Mouse (Mus musculus) forebrain, postnatal 0 days (tissue): ENCODE data around the gene Atp12a. TPM values are rescaled to one million over a fixed set of nuclear protein-coding genes. Genes with fewer than 3 reads are reported as not detected.

Experiments
- ATAC-seq: fragments of 200-750 bp; cut with Nextera tagmentation; 2 replicates; pipeline ENCODE4 v1.8.0; 2017; ENCODE audit warnings: mild to moderate bottlenecking, moderate library complexity
- DNase-seq: peaks from one replicate; pipeline ENCODE4 v3.0.0-alpha.2; 2015
- H3K27ac ChIP-seq: fragments of 300-500 bp; sonication (generic); 2 replicates; pipeline ENCODE4 v1.5.1; 2014; ENCODE audit warnings: low read depth, mild to moderate bottlenecking, antibody characterized with exemption, low read length, moderate library complexity, mixed read lengths
- H3K27me3 ChIP-seq: fragments of 300-500 bp; sonication (generic); 2 replicates; pipeline ENCODE4 v1.6.1; 2014; ENCODE audit warnings: mild to moderate bottlenecking, low read length, mixed read lengths; ENCODE audit not compliant: insufficient read depth
- H3K36me3 ChIP-seq: fragments of 300-500 bp; sonication (generic); 2 replicates; pipeline ENCODE4 v1.6.1; 2014; ENCODE audit warnings: mild to moderate bottlenecking, moderate library complexity; ENCODE audit not compliant: insufficient read depth
- H3K4me1 ChIP-seq: fragments of 300-500 bp; sonication (generic); 2 replicates; pipeline ENCODE4 v1.6.1; 2014; ENCODE audit warnings: antibody characterized with exemption; ENCODE audit not compliant: insufficient read depth
- H3K4me2 ChIP-seq: fragments of 300-500 bp; sonication (generic); 2 replicates; pipeline ENCODE4 v1.6.1; 2014; ENCODE audit warnings: low read depth, mild to moderate bottlenecking, moderate library complexity
- H3K4me3 ChIP-seq: fragments of 300-500 bp; sonication (generic); 2 replicates; pipeline ENCODE4 v1.5.1; 2014; ENCODE audit warnings: low read depth, low read length, mixed read lengths
- H3K9ac ChIP-seq: fragments of 300-500 bp; sonication (generic); 2 replicates; pipeline ENCODE4 v1.6.1; 2014; ENCODE audit warnings: mild to moderate bottlenecking
- H3K9me3 ChIP-seq: fragments of 300-500 bp; sonication (generic); 2 replicates; pipeline ENCODE4 v1.6.1; 2016; ENCODE audit warnings: low read length
- CTCF ChIP-seq: sonication (generic); IDR thresholded peaks from 2 replicates; pipeline ENCODE4 v1.5.1; 2016; ENCODE audit warnings: antibody characterized with exemption, control low read depth, low read depth
- WGBS: fragments of 180-500 bp; shearing (Covaris S2); extraction: QIAGEN DNeasy Blood & Tissue Kit; methylation state at CpG from one replicate; pipeline ENCODE4 v1.1.7; 2014; 5-methylcytosine and 5-hydroxymethylcytosine counted together
- polyA plus RNA-seq: library from polyadenylated mRNA; unstranded; fragments of >200 nt; fragmentation: Nextera tagmentation; extraction: Ambion mirVana; gene quantifications from 2 replicates; pipeline ENCODE4 v1.2.1, GENCODE M21; 2015
- total RNA-seq: library from RNA; depleted of rRNA; stranded (reverse); fragments of >200 nt; gene quantifications from 2 replicates; pipeline ENCODE4 v1.2.3, GENCODE M21; 2014; rRNA removed

Atp12a gene
- total and polyA plus RNA-seq, 2 experiments from 2014 or later = 0.38 to 0.86 TPM

GRCm38 (mm10) chr14:56402311-56403071, 37.6 kb downstream of the Atp12a start, which contains the start of gene Rnf17:
Gene Rnf17 (plus strand): TSS chr14:56402581.
- Histone ChIP-seq H3K4me1 (no peaks in the 10 kb centered on the region), H3K9ac (no peak within 1 kb of the TSS), H3K27me3 (no peaks in the 10 kb centered on the region), H3K4me2 (no peak within 1 kb of the TSS), H3K4me3 (no peak within 1 kb of the TSS), H3K9me3 (no peaks in the 10 kb centered on the region), H3K27ac (no peak within 1 kb of the TSS), H3K36me3 (no peaks in the 10 kb centered on the region)
- WGBS = 72% methylated on average over 34 of the region's 34 CpGs
- ATAC-seq (no peak), DNase-seq (no peak)
- no peak for TF ChIP-seq CTCF

GRCm38 (mm10) chr14:56403072-56403375, 38.2 kb downstream of the Atp12a start:
- H3K4me3 ChIP-seq = no peak overlapping the region
- no peak for DNase-seq
- H3K4me2 ChIP-seq = no peak overlapping the region
- no peak overlapping the region for H3K27ac ChIP-seq
- ATAC-seq = no peak
- H3K27me3 ChIP-seq = no peaks in the 10 kb centered on the region
- no peaks in the 10 kb centered on the region for H3K9me3 ChIP-seq
- H3K4me1 ChIP-seq = no peaks in the 10 kb centered on the region
- H3K9ac ChIP-seq = no peak overlapping the region
- WGBS = 84% methylated on average over 2 of the region's 2 CpGs
- TF ChIP-seq CTCF = no peak
- H3K36me3 ChIP-seq = no peaks in the 10 kb centered on the region

Other genes with a start within 250 kb of the Atp12a start
- not detected in 2 replicates for gene Gzme, start 244.4 kb upstream of the Atp12a start, total RNA-seq
- gene Gzme, start 244.4 kb upstream of the Atp12a start, polyA plus RNA-seq = not detected in 2 replicates
- not detected in 2 replicates for gene Gzmd, start 232.5 kb upstream of the Atp12a start, total RNA-seq
- not detected in 2 replicates for gene Gzmd, start 232.5 kb upstream of the Atp12a start, polyA plus RNA-seq
- not detected in 2 replicates for gene Gzmg, start 205.5 kb upstream of the Atp12a start, total RNA-seq
- not detected in 2 replicates for gene Gzmg, start 205.5 kb upstream of the Atp12a start, polyA plus RNA-seq
- gene Gzmn, start 190.5 kb upstream of the Atp12a start, total RNA-seq = not detected in 2 replicates
- not detected in 2 replicates for gene Gzmn, start 190.5 kb upstream of the Atp12a start, polyA plus RNA-seq
- not detected in 2 replicates for gene Gzmf, start 153.7 kb upstream of the Atp12a start, total RNA-seq
- not detected in 2 replicates for gene Gzmf, start 153.7 kb upstream of the Atp12a start, polyA plus RNA-seq
- not detected in 2 replicates for gene Gzmc, start 130.4 kb upstream of the Atp12a start, total RNA-seq
- gene Gzmc, start 130.4 kb upstream of the Atp12a start, polyA plus RNA-seq = not detected in 2 replicates
- gene Gzmb, start 102.8 kb upstream of the Atp12a start, total RNA-seq = not detected in 2 replicates
- not detected in 2 replicates for gene Gzmb, start 102.8 kb upstream of the Atp12a start, polyA plus RNA-seq
- 0.54 and 3.4 TPM in 2 replicates for gene Rnf17, start 37.5 kb downstream of the Atp12a start, total RNA-seq
- gene Rnf17, start 37.5 kb downstream of the Atp12a start, polyA plus RNA-seq = 0.53 and 0.97 TPM in 2 replicates
- 5.3 and 6.2 TPM in 2 replicates for gene Cenpj, start 210.4 kb downstream of the Atp12a start, total RNA-seq
- gene Cenpj, start 210.4 kb downstream of the Atp12a start, polyA plus RNA-seq = 4.4 and 4.8 TPM in 2 replicates
- 0.77 and 1.3 TPM in 2 replicates for gene Parp4, start 210.6 kb downstream of the Atp12a start, total RNA-seq
- gene Parp4, start 210.6 kb downstream of the Atp12a start, polyA plus RNA-seq = 0.60 and 0.80 TPM in 2 replicates